Mouse (Mus musculus) midbrain, embryonic 13.5 days (tissue): ENCODE measurements at regions not wholly inside any gene's neighbourhood (a gene's known extent, or its start where the extent isn't known, plus 50 kb on each side); places are given as distances from the start of the nearest gene placed in this dataset.

ENCODE experiments used
- ATAC-seq: fragments of 200-750 bp; cut with Nextera tagmentation; 2 replicates; pipeline ENCODE4 v1.8.0; 2017; ENCODE audit warnings: mild to moderate bottlenecking, moderate TSS enrichment, moderate library complexity
- H3K27ac ChIP-seq: fragments of 300-500 bp; sonication (generic); 2 replicates; pipeline ENCODE4 v1.5.1; 2015; ENCODE audit warnings: inconsistent platforms, mild to moderate bottlenecking, moderate library complexity
- H3K27me3 ChIP-seq: fragments of 300-500 bp; sonication (generic); 2 replicates; pipeline ENCODE4 v1.6.1; 2015; ENCODE audit warnings: mild to moderate bottlenecking, inconsistent platforms
- H3K36me3 ChIP-seq: fragments of 300-500 bp; sonication (generic); 2 replicates; pipeline ENCODE4 v1.6.1; 2015; ENCODE audit warnings: mild to moderate bottlenecking, inconsistent platforms
- H3K4me1 ChIP-seq: fragments of 300-500 bp; sonication (generic); replicated peaks from 2 replicates; pipeline ENCODE4 v1.6.1; 2015; ENCODE audit warnings: inconsistent platforms
- H3K4me2 ChIP-seq: fragments of 300-500 bp; sonication (generic); replicated peaks from 2 replicates; pipeline ENCODE4 v1.6.1; 2015; ENCODE audit warnings: moderate library complexity, mild to moderate bottlenecking, inconsistent platforms
- H3K4me3 ChIP-seq: fragments of 300-500 bp; sonication (generic); replicated peaks from 2 replicates; pipeline ENCODE4 v1.5.1; 2015; ENCODE audit warnings: mild to moderate bottlenecking, inconsistent platforms
- H3K9ac ChIP-seq: fragments of 300-500 bp; sonication (generic); replicated peaks from 2 replicates; pipeline ENCODE4 v1.6.1; 2015; ENCODE audit warnings: mild to moderate bottlenecking, inconsistent platforms
- H3K9me3 ChIP-seq: fragments of 300-500 bp; sonication (generic); 2 replicates; pipeline ENCODE4 v1.6.1; 2016; ENCODE audit warnings: mild to moderate bottlenecking, inconsistent platforms
- WGBS: fragments of 180-500 bp; shearing (Covaris S2); methylation state at CpG from one replicate; pipeline ENCODE4 v1.1.7; 2015; 5-methylcytosine and 5-hydroxymethylcytosine counted together

DNA sequence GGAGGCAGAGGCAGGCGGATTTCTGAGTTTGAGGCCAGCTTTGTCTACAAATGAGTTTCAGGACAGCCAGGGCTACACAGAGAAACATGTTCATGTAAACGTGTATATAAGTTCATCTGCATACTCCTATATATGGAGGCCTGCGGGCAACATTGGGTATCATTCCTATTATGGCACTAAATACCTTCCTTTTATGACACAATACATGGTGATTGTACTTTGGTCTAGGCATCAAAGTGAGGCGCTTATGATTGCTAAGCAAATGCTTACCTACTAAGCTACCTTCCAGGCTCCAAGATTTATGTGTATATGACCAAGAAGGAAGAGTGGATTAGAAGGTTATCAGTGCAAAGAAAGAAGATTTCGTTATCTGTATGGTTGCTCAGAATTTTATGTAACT lies 207.1 kb downstream of the 4933402N22Rik start:
- ATAC-seq, result no peak
- H3K27ac ChIP-seq, result no peak overlapping the region
- WGBS, result 93% methylated on average over 5 of the region's 5 CpGs
- H3K9ac ChIP-seq, result no peak overlapping the region
- H3K4me2 ChIP-seq, result no peak overlapping the region
- no peaks in the 10 kb centered on the region for H3K4me1 ChIP-seq
- H3K36me3 ChIP-seq, result no peaks in the 10 kb centered on the region
- no peak overlapping the region for H3K4me3 ChIP-seq
- H3K9me3 ChIP-seq, result no peaks in the 10 kb centered on the region
- no peaks in the 10 kb centered on the region for H3K27me3 ChIP-seq

GRCm38 (mm10) chr5:12127484-12128265 lies 209.8 kb downstream of the 4933402N22Rik start:
- Histone ChIP-seq H3K27me3 (no peaks in the 10 kb centered on the region), H3K9me3 (no peaks in the 10 kb centered on the region), H3K4me1 (no peaks in the 10 kb centered on the region), H3K36me3 (no peaks in the 10 kb centered on the region), H3K9ac (no peak overlapping the region), H3K4me2 (no peak overlapping the region), H3K27ac (no peak overlapping the region), H3K4me3 (no peak overlapping the region)
- WGBS, result 88% methylated on average over 4 of the region's 4 CpGs
- no peak for ATAC-seq

DNA sequence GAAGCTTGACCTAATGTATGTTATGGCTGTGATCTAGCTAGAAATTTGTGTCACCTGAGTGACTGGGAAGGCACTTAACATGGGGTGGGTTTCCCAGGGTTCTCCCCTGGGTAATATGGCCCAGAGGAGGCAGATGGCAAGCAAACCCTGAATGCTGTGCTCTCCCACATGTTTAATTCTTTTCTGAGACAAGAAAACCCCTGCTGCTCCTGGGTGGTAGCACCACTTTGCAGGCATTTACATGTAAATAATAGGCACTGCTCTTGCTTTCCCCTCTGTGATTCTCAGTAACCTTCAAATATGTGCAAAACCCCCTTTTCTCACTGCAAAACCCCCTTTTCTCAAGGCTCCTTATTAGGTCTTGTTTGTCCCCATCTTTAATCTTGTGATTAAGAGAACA lies 221.1 kb downstream of the 4933402N22Rik start:
- Histone ChIP-seq H3K27ac (no peak overlapping the region), H3K9me3 (no peaks in the 10 kb centered on the region), H3K4me2 (no peak overlapping the region), H3K4me3 (no peak overlapping the region), H3K9ac (no peak overlapping the region), H3K27me3 (no peaks in the 10 kb centered on the region), H3K4me1 (no peaks in the 10 kb centered on the region), H3K36me3 (no peaks in the 10 kb centered on the region)
- no peak for ATAC-seq

DNA sequence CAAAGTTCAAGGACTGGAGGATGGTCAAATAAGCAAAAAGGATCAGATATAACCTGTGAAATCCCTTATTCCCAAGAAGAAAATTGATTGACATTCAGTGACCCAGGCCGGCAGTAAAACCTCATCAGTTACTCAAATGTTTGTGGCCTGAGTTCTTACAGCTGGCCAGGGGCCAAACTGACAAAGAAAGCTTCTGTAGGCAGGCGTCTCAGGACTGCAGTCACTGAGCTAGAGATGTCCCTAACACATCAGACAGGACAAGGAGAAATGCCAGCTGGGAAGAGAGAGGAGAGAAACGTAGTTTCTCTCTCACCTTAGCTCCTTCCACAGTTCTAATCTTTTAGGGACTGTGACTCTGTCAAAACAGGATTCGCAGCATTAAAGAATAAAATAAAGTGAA lies 229.9 kb upstream of the Sema3d start:
- no peaks in the 10 kb centered on the region for H3K27me3 ChIP-seq
- H3K9ac ChIP-seq, result no peak overlapping the region
- no peak overlapping the region for H3K4me3 ChIP-seq
- no peaks in the 10 kb centered on the region for H3K9me3 ChIP-seq
- H3K27ac ChIP-seq, result no peak overlapping the region
- H3K36me3 ChIP-seq, result no peaks in the 10 kb centered on the region
- H3K4me2 ChIP-seq, result no peak overlapping the region
- no peaks in the 10 kb centered on the region for H3K4me1 ChIP-seq
- no peak for ATAC-seq
- WGBS, result 69% methylated on average over 4 of the region's 4 CpGs

GRCm38 (mm10) chr5:12154551-12155091 lies 228.6 kb upstream of the Sema3d start:
- Histone ChIP-seq H3K9me3 (no peaks in the 10 kb centered on the region), H3K9ac (no peak overlapping the region), H3K4me2 (no peak overlapping the region), H3K4me1 (no peaks in the 10 kb centered on the region), H3K27ac (no peak overlapping the region), H3K27me3 (no peaks in the 10 kb centered on the region), H3K4me3 (no peak overlapping the region), H3K36me3 (no peaks in the 10 kb centered on the region)
- no peak for ATAC-seq
- WGBS, result 63% methylated on average over 3 of the region's 3 CpGs

GRCm38 (mm10) chr5:12191681-12192080 lies 191.5 kb upstream of the Sema3d start:
- H3K27ac ChIP-seq, result no peak overlapping the region
- H3K9me3 ChIP-seq, result no peaks in the 10 kb centered on the region
- H3K4me2 ChIP-seq, result no peak overlapping the region
- no peaks in the 10 kb centered on the region for H3K4me1 ChIP-seq
- no peak overlapping the region for H3K9ac ChIP-seq
- WGBS, result 88% methylated on average over 1 of the region's 1 CpGs
- H3K27me3 ChIP-seq, result no peaks in the 10 kb centered on the region
- no peak overlapping the region for H3K4me3 ChIP-seq
- no peak for ATAC-seq
- H3K36me3 ChIP-seq, result no peaks in the 10 kb centered on the region

DNA sequence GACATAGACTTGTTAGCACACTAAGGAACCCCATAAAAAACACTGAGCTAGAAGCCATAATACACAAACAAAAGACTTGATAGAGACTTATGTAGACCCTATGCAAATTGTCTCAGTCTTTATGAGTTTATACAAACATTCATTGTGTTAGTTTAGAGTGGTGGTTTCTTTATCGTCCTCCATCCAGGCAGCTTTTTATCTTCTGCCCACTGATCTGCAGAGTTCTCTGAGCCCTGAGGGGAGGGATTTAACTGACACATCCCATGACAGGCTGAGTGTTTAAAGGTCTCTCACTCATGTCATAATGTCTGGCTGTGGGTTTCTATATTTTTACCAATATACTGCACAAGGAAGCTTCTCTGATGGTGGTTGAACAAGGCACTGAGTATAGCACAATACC lies 175.7 kb upstream of the Sema3d start:
- Histone ChIP-seq H3K27ac (no peak overlapping the region), H3K9me3 (no peaks in the 10 kb centered on the region), H3K4me1 (no peaks in the 10 kb centered on the region), H3K4me3 (no peak overlapping the region), H3K4me2 (no peak overlapping the region), H3K9ac (no peak overlapping the region), H3K36me3 (no peaks in the 10 kb centered on the region), H3K27me3 (no peaks in the 10 kb centered on the region)
- no peak for ATAC-seq
- WGBS, result 38% methylated on average over 1 of the region's 1 CpGs

GRCm38 (mm10) chr5:12209631-12210030 lies 173.6 kb upstream of the Sema3d start:
- H3K27me3 ChIP-seq, result no peaks in the 10 kb centered on the region
- H3K9ac ChIP-seq, result no peak overlapping the region
- no peak overlapping the region for H3K27ac ChIP-seq
- no peaks in the 10 kb centered on the region for H3K9me3 ChIP-seq
- no peaks in the 10 kb centered on the region for H3K4me1 ChIP-seq
- H3K4me2 ChIP-seq, result no peak overlapping the region
- 84% methylated on average over 1 of the region's 1 CpGs for WGBS
- no peak overlapping the region for H3K4me3 ChIP-seq
- no peak for ATAC-seq
- no peaks in the 10 kb centered on the region for H3K36me3 ChIP-seq

DNA sequence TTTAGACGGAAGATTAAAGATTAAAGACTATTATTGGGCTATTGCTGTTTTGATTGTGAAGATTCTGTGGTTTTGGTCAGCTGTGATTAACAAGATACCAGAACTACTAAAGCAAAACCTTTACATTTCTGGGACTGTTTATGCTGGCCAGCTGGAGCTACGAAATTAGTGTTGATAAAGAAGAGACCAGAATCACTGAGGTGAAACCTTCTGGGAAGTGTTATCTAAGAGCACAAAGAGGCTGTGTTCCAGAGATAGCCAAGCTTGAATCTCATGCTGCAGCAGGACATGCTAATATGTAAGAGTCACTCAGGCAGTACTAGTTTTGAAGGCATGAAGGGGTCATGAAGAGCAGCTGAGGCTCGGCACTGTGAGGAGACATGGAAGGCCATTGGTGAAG lies 169.7 kb upstream of the Sema3d start:
- Histone ChIP-seq H3K9me3 (no peaks in the 10 kb centered on the region), H3K27ac (no peak overlapping the region), H3K4me1 (no peaks in the 10 kb centered on the region), H3K27me3 (no peaks in the 10 kb centered on the region), H3K9ac (no peak overlapping the region), H3K4me2 (no peak overlapping the region), H3K36me3 (no peaks in the 10 kb centered on the region), H3K4me3 (no peak overlapping the region)
- 88% methylated on average over 3 of the region's 3 CpGs for WGBS
- ATAC-seq, result no peak

GRCm38 (mm10) chr5:12219424-12220107 lies 163.6 kb upstream of the Sema3d start:
- Histone ChIP-seq H3K4me2 (no peak overlapping the region), H3K9ac (no peak overlapping the region), H3K4me3 (no peak overlapping the region), H3K27ac (no peak overlapping the region), H3K9me3 (no peaks in the 10 kb centered on the region), H3K27me3 (no peaks in the 10 kb centered on the region), H3K36me3 (no peaks in the 10 kb centered on the region), H3K4me1 (no peaks in the 10 kb centered on the region)
- WGBS, result 92% methylated on average over 2 of the region's 2 CpGs
- ATAC-seq, result no peak

GRCm38 (mm10) chr5:12222622-12223021 lies 160.6 kb upstream of the Sema3d start:
- Histone ChIP-seq H3K4me3 (no peak overlapping the region), H3K27ac (no peak overlapping the region), H3K4me1 (no peaks in the 10 kb centered on the region), H3K4me2 (no peak overlapping the region), H3K9ac (no peak overlapping the region), H3K9me3 (no peaks in the 10 kb centered on the region), H3K27me3 (no peaks in the 10 kb centered on the region), H3K36me3 (no peaks in the 10 kb centered on the region)
- ATAC-seq, result no peak
- WGBS, result 87% methylated on average over 1 of the region's 1 CpGs

DNA sequence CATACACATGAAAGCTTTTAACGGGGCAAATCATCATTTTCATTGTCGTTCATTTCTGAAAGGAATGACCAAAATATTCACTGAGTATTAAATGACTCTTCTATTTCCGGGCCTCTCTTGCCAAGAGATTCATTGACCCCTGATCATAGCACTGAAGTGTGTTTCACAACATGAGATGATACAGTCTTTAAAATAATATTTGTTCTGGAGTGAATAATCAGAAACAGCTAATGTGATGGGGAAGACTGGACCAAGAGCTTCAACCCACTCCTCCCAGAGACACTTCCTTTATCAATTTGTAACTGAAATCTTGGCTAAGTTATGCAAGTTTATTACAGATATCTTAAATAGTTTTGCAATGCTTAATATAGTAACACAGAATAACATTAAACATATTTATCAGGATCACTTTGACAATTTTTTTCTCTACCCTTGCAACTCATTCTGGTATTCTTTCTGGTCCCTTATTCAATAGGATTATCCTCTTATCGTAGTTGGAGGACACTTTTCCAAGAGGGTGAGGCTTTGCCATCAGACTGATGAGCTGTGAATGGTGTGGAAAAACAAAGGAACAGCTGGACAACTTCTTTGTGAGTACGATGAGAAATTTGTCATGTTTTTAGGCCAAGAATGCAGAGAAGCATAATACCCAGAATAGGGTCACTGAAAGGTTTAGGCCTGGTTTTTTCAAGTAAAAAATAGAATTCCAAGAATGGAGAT lies 149.6 kb upstream of the Sema3d start:
- no peaks in the 10 kb centered on the region for H3K27me3 ChIP-seq
- no peak overlapping the region for H3K4me2 ChIP-seq
- no peak overlapping the region for H3K9ac ChIP-seq
- 60% methylated on average over 5 of the region's 5 CpGs for WGBS
- no peaks in the 10 kb centered on the region for H3K4me1 ChIP-seq
- H3K27ac ChIP-seq, result no peak overlapping the region
- H3K4me3 ChIP-seq, result no peak overlapping the region
- no peak for ATAC-seq
- H3K9me3 ChIP-seq, result no peaks in the 10 kb centered on the region
- no peaks in the 10 kb centered on the region for H3K36me3 ChIP-seq
